18 mouse cellular contexts compared by ENCODE assay signal in genomic region chr3:27886578-27886977, GRCm38 (mm10). TPM values are rescaled to one million over a fixed set of nuclear protein-coding genes. Genes with fewer than 3 reads are reported as not detected.
A peak's percentile ranks its signal among the peaks of the same experiment; 100 is the strongest.
DNase-seq lines count a peak whose midpoint lies in the region; ATAC-seq lines count a peak whose summit lies in the region.
"Had no signal": no experiment of that assay in that cellular context is flagged by ENCODE, and none has a peak within 500 bp of the region (broad histone marks: within the 10 kb centered on the region; RNA-seq: fewer than 3 reads in every experiment).

No protein-coding gene starts in this region.

- no peaks in the 10 kb centered on the region for H3K36me3 ChIP-seq in intestine, embryonic 16.5 days (ENCODE audit: control insufficient read depth, insufficient read depth, low read length)
- H3K36me3 ChIP-seq: lung, embryonic 15.5 days; midbrain, embryonic 10.5 days had no signal

- no peak overlapping the region for H3K4me2 ChIP-seq in intestine, embryonic 16.5 days (ENCODE audit: low read depth, low read length)
- H3K4me2 ChIP-seq: lung, embryonic 15.5 days had no signal

- H3K9ac ChIP-seq in intestine, embryonic 16.5 days (ENCODE audit: low read depth, low read length) = no peak overlapping the region
- H3K9ac ChIP-seq: lung, embryonic 15.5 days had no signal

- no peak overlapping the region for H3K27ac ChIP-seq in intestine, embryonic 16.5 days (ENCODE audit: low read length)
- H3K27ac ChIP-seq: layer of hippocampus, adult 2 months; lung, embryonic 15.5 days; midbrain, embryonic 10.5 days had no signal

- no peaks in the 10 kb centered on the region for H3K27me3 ChIP-seq in intestine, embryonic 16.5 days (replicated peaks; ENCODE audit: control insufficient read depth, insufficient read depth, low read length)
- H3K27me3 ChIP-seq: lung, embryonic 15.5 days had no signal

- ATAC-seq in intestine, embryonic 16.5 days = peak; percentile 20; the same call in 1 of the 2 replicates
- ATAC-seq: CD4-positive, CD25-positive, alpha-beta regulatory T cell, adult 4 months; hindbrain, embryonic 16.5 days had no signal

- WGBS in intestine, embryonic 16.5 days = 57% methylated on average over 7 of the region's 7 CpGs

- peaks cover 4% of the 10 kb centered on the region; the same call in 1 of the 2 replicates for H3K4me1 ChIP-seq in intestine, embryonic 16.5 days (ENCODE audit: control insufficient read depth, insufficient read depth, low read length)
- H3K4me1 ChIP-seq: midbrain, embryonic 10.5 days had no signal

- no peaks in the 10 kb centered on the region for H3K9me3 ChIP-seq in intestine, embryonic 16.5 days (ENCODE audit: control insufficient read depth, low read length)
- H3K9me3 ChIP-seq: lung, embryonic 15.5 days; midbrain, embryonic 10.5 days had no signal

- H3K4me3 ChIP-seq in intestine, embryonic 16.5 days (ENCODE audit: low read length) = no peak overlapping the region
- H3K4me3 ChIP-seq: layer of hippocampus, adult 2 months; lung, embryonic 15.5 days; midbrain, embryonic 10.5 days had no signal

- peak; percentile 47 to 50 for DNase-seq in heart, adult 9 months (ENCODE audit: low spot score in 2 of 2)
- DNase-seq in heart, postnatal 4 days = no peak
- peak; percentile 62 for DNase-seq in 3T3-L1 (ENCODE audit: low read depth, low spot score)
- peak; percentile 40 for DNase-seq in fibroblast of lung, adult 2 months (ENCODE audit: low read depth)
- no peak for DNase-seq in gastrocnemius, postnatal 4 days (ENCODE audit: low spot score in 2 of 2)
- no peak for DNase-seq in thymus, postnatal 0 days (ENCODE audit: low spot score)
- DNase-seq: cerebellum, adult 2 months had no signal

RNA-seq across cellular contexts. Expression of gene Tmem212, which starts 9.6 kb away (rescaled TPM):
- total RNA-seq in heart, postnatal 4 days (2021) = not detected
- not detected in 2 replicates for polyA plus RNA-seq in intestine, embryonic 16.5 days (2015; fragmentation: Nextera tagmentation; extraction: Ambion mirVana)
- not detected for total RNA-seq in gastrocnemius, postnatal 4 days (2021)
- 1.2 and 1.3 TPM in 2 replicates for polyA plus RNA-seq in thymus, postnatal 0 days (2015; fragmentation: Nextera tagmentation; extraction: Ambion mirVana)
- total RNA-seq: liver, adult 2 months had no signal
- polyA plus RNA-seq: CD4-positive, CD25-positive, alpha-beta regulatory T cell, adult 4 months; kidney, embryonic 14.5 days; liver, adult 2 months; midbrain, embryonic 10.5 days; neural tube, embryonic 11.5 days; stomach, embryonic 14.5 days; urinary bladder, adult 2 months had no signal

RNA-seq across cellular contexts. Expression of gene Pld1, which starts 51.9 kb away (rescaled TPM):
- total RNA-seq in heart, postnatal 4 days (2021) = 10 to 100 TPM; 13.3 to 14.3 TPM
- 22.3 and 25.9 TPM in 2 replicates for polyA plus RNA-seq in intestine, embryonic 16.5 days (2015; fragmentation: Nextera tagmentation; extraction: Ambion mirVana)
- 10 to 100 TPM; 13.9 to 14.7 TPM for total RNA-seq in gastrocnemius, postnatal 4 days (2021)
- 3.6 and 4.8 TPM in 2 replicates for polyA plus RNA-seq in thymus, postnatal 0 days (2015; fragmentation: Nextera tagmentation; extraction: Ambion mirVana)

Comparison
In these comparisons a context has a peak if more than half of its experiments do, and no peak if none do; other contexts are left out.
1. DNase-seq: peak in heart, adult 9 months (2 of 2), 3T3-L1 (single experiment) and fibroblast of lung, adult 2 months (single experiment); none in heart, postnatal 4 days (single experiment), gastrocnemius, postnatal 4 days (0 of 2) and thymus, postnatal 0 days (single experiment).